Mouse (Mus musculus) CH12.LX (cell line): ENCODE measurements around the gene Mrpl22. TPM values are rescaled to one million over a fixed set of nuclear protein-coding genes. Genes with fewer than 3 reads are reported as not detected.

ENCODE experiments used
- DNase-seq: peaks from one replicate; pipeline ENCODE4 v3.0.0-alpha.2; 2013; ENCODE audit errors: extremely low read depth
- H3K27ac ChIP-seq: 2 replicates; pipeline ENCODE4 v1.5.1; 2012; ENCODE audit warnings: low read depth, mild to moderate bottlenecking, control low read depth, moderate library complexity; ENCODE audit not compliant: insufficient read depth
- H3K27me3 ChIP-seq: replicated peaks from 2 replicates; pipeline ENCODE3; 2012; ENCODE audit warnings: inconsistent platforms
- H3K36me3 ChIP-seq, 2 experiments: replicated peaks in 1 of 2; 2 replicates each; pipeline versions ENCODE3 to v1.6.1; 2012; ENCODE audit warnings: inconsistent platforms in 1 of 2, low read length in 1 of 2, mild to moderate bottlenecking in 1 of 2, mixed read lengths in 1 of 2, moderate library complexity in 1 of 2; ENCODE audit not compliant: control insufficient read depth in 1 of 2, insufficient read depth in 1 of 2
- H3K4me1 ChIP-seq, 2 experiments: 2 replicates each; pipeline ENCODE4 v1.6.1; 2012; ENCODE audit warnings: inconsistent platforms in 1 of 2, moderate library complexity in 1 of 2; ENCODE audit not compliant: insufficient read depth in 2 of 2, control insufficient read depth in 1 of 2
- H3K4me2 ChIP-seq: 2 replicates; pipeline ENCODE4 v1.6.1; 2012; ENCODE audit warnings: low read depth, mild to moderate bottlenecking, control low read depth; ENCODE audit not compliant: poor library complexity, insufficient read depth, severe bottlenecking
- H3K4me3 ChIP-seq, 3 experiments: fragments of 150-350 bp in 1 of 3; sonication (generic) in 1 of 3; replicated peaks in 1 of 3; 2 replicates each; pipeline versions ENCODE3 to v1.5.1; 2011 to 2012; ENCODE audit warnings: low read depth in 2 of 3, low read length in 2 of 3, mild to moderate bottlenecking in 2 of 3, moderate library complexity in 2 of 3, control low read depth in 1 of 3, improper control_type of control experiment in 1 of 3, inconsistent platforms in 1 of 3, mixed read lengths in 1 of 3; ENCODE audit not compliant: poor library complexity in 1 of 3
- H3K79me2 ChIP-seq: replicated peaks from 2 replicates; pipeline ENCODE4 v1.6.1; 2012; ENCODE audit warnings: mild to moderate bottlenecking, moderate library complexity; ENCODE audit not compliant: control insufficient read depth, poor library complexity, insufficient read depth, severe bottlenecking; ENCODE audit errors: extremely low read depth
- H3K9ac ChIP-seq: 2 replicates; pipeline ENCODE4 v1.6.1; 2012; ENCODE audit warnings: low read depth, mild to moderate bottlenecking, control low read depth, moderate library complexity; ENCODE audit not compliant: insufficient read depth
- H3K9me3 ChIP-seq: replicated peaks from 2 replicates; pipeline ENCODE3; 2012; ENCODE audit warnings: low read length, inconsistent platforms, mixed read lengths
- BHLHE40 ChIP-seq: IDR thresholded peaks from 2 replicates; pipeline ENCODE4 v1.6.1; 2011; ENCODE audit warnings: mild to moderate bottlenecking, low read depth, low read length, improper control_type of control experiment
- CHD1 ChIP-seq: IDR thresholded peaks from 2 replicates; pipeline ENCODE4 v1.6.1; 2012; ENCODE audit warnings: low read depth, low read length, improper control_type of control experiment, inconsistent platforms
- CHD2 ChIP-seq: IDR thresholded peaks from 2 replicates; pipeline ENCODE4 v1.6.1; 2011; ENCODE audit warnings: low read length, improper control_type of control experiment
- CTCF ChIP-seq, 2 experiments: IDR thresholded peaks in 1 of 2; conservative IDR thresholded peaks in 1 of 2; 2 replicates each; pipeline ENCODE4 v1.5.1; 2011 to 2012; ENCODE audit warnings: low read depth in 2 of 2, low read length in 2 of 2, improper control_type of control experiment in 1 of 2, inconsistent platforms in 1 of 2, mild to moderate bottlenecking in 1 of 2, moderate library complexity in 1 of 2
- E2F4 ChIP-seq: IDR thresholded peaks from 2 replicates; pipeline ENCODE4 v1.6.1; 2011; ENCODE audit warnings: low read depth, low read length, improper control_type of control experiment; ENCODE audit not compliant: insufficient replicate concordance
- ELF1 ChIP-seq: IDR thresholded peaks from 2 replicates; pipeline ENCODE4 v1.6.1; 2014; ENCODE audit warnings: low read depth, mild to moderate bottlenecking, inconsistent platforms, low read length, improper control_type of control experiment
- EP300 ChIP-seq: IDR thresholded peaks from 2 replicates; pipeline ENCODE4 v1.6.1; 2011; ENCODE audit warnings: low read length, improper control_type of control experiment
- ETS1 ChIP-seq: conservative IDR thresholded peaks from 2 replicates; pipeline ENCODE4 v1.6.1; 2012; ENCODE audit warnings: low read depth, mild to moderate bottlenecking, inconsistent platforms, low read length, improper control_type of control experiment, moderate library complexity
- GABPA ChIP-seq: IDR thresholded peaks from 2 replicates; pipeline ENCODE4 v1.6.1; 2012; ENCODE audit warnings: low read depth, low read length, improper control_type of control experiment, inconsistent platforms; ENCODE audit not compliant: insufficient replicate concordance
- HCFC1 ChIP-seq: IDR thresholded peaks from 2 replicates; pipeline ENCODE4 v1.6.1; 2012; ENCODE audit warnings: low read depth, mild to moderate bottlenecking, inconsistent platforms, low read length, improper control_type of control experiment
- IRF4 ChIP-seq: IDR thresholded peaks from 2 replicates; pipeline ENCODE4 v1.6.1; 2014; ENCODE audit warnings: low read depth, mild to moderate bottlenecking, inconsistent platforms, low read length, improper control_type of control experiment
- JUN ChIP-seq: IDR thresholded peaks from 2 replicates; pipeline ENCODE4 v1.6.1; 2011; ENCODE audit warnings: low read depth, mild to moderate bottlenecking, low read length, improper control_type of control experiment, moderate library complexity; ENCODE audit not compliant: insufficient read depth
- JUND ChIP-seq: conservative IDR thresholded peaks from 2 replicates; pipeline ENCODE4 v1.6.1; 2011; ENCODE audit warnings: low read depth, low read length, improper control_type of control experiment
- KAT2A ChIP-seq: IDR thresholded peaks from 2 replicates; pipeline ENCODE4 v1.6.1; 2012; ENCODE audit warnings: low read length, improper control_type of control experiment, inconsistent platforms; ENCODE audit not compliant: insufficient replicate concordance
- MAFK ChIP-seq: IDR thresholded peaks from 2 replicates; pipeline ENCODE4 v1.6.1; 2011; ENCODE audit warnings: low read length, improper control_type of control experiment; ENCODE audit not compliant: insufficient replicate concordance
- MAX ChIP-seq: IDR thresholded peaks from 2 replicates; pipeline ENCODE4 v1.6.1; 2011; ENCODE audit warnings: low read length, improper control_type of control experiment
- MAZ ChIP-seq: IDR thresholded peaks from 2 replicates; pipeline ENCODE4 v1.6.1; 2012; ENCODE audit warnings: low read depth, mild to moderate bottlenecking, inconsistent platforms, low read length, improper control_type of control experiment, moderate library complexity
- MEF2A ChIP-seq: IDR thresholded peaks from 2 replicates; pipeline ENCODE4 v1.6.1; 2014; ENCODE audit warnings: low read depth, mild to moderate bottlenecking, inconsistent platforms, low read length, improper control_type of control experiment, borderline replicate concordance
- MXI1 ChIP-seq: IDR thresholded peaks from 2 replicates; pipeline ENCODE4 v1.6.1; 2011; ENCODE audit warnings: mild to moderate bottlenecking, low read depth, low read length, improper control_type of control experiment
- MYC ChIP-seq: IDR thresholded peaks from 2 replicates; pipeline ENCODE4 v1.6.1; 2011; ENCODE audit warnings: low read depth, mild to moderate bottlenecking, improper control_type of control experiment, low read length
- NELFE ChIP-seq: IDR thresholded peaks from 2 replicates; pipeline ENCODE4 v1.6.1; 2011; ENCODE audit warnings: low read depth, low read length, improper control_type of control experiment
- NRF1 ChIP-seq: IDR thresholded peaks from 2 replicates; pipeline ENCODE4 v1.6.1; 2014; ENCODE audit warnings: low read depth, mild to moderate bottlenecking, inconsistent platforms, low read length, improper control_type of control experiment, moderate library complexity
- PAX5 ChIP-seq: IDR thresholded peaks from 2 replicates; pipeline ENCODE4 v1.6.1; 2012; ENCODE audit warnings: low read length, inconsistent platforms, mixed read lengths
- POLR2A ChIP-seq: IDR thresholded peaks from 2 replicates; pipeline ENCODE4 v1.6.1; 2011; ENCODE audit warnings: low read depth, mild to moderate bottlenecking, improper control_type of control experiment, low read length
- POLR2AphosphoS2 ChIP-seq: IDR thresholded peaks from 2 replicates; pipeline ENCODE4 v1.6.1; 2011; ENCODE audit warnings: low read depth, low read length, improper control_type of control experiment
- RAD21 ChIP-seq: IDR thresholded peaks from 2 replicates; pipeline ENCODE4 v1.6.1; 2011; ENCODE audit warnings: low read depth, mild to moderate bottlenecking, low read length, improper control_type of control experiment, moderate library complexity
- RCOR1 ChIP-seq: conservative IDR thresholded peaks from 2 replicates; pipeline ENCODE4 v1.6.1; 2012; ENCODE audit warnings: low read depth, mild to moderate bottlenecking, inconsistent platforms, low read length, improper control_type of control experiment
- SIN3A ChIP-seq: IDR thresholded peaks from 2 replicates; pipeline ENCODE4 v1.6.1; 2012; ENCODE audit warnings: low read length, improper control_type of control experiment, inconsistent platforms
- SMC3 ChIP-seq: IDR thresholded peaks from 2 replicates; pipeline ENCODE4 v1.6.1; 2011; ENCODE audit warnings: low read depth, low read length, improper control_type of control experiment
- TBP ChIP-seq: conservative IDR thresholded peaks from 2 replicates; pipeline ENCODE4 v1.6.1; 2011; ENCODE audit warnings: low read depth, low read length, improper control_type of control experiment
- TCF12 ChIP-seq: IDR thresholded peaks from 2 replicates; pipeline ENCODE4 v1.6.1; 2014; ENCODE audit warnings: low read depth, mild to moderate bottlenecking, inconsistent platforms, low read length, improper control_type of control experiment
- UBTF ChIP-seq: IDR thresholded peaks from 2 replicates; pipeline ENCODE4 v1.6.1; 2012; ENCODE audit warnings: low read depth, mild to moderate bottlenecking, inconsistent platforms, low read length, improper control_type of control experiment, moderate library complexity
- USF1 ChIP-seq: IDR thresholded peaks from 2 replicates; pipeline ENCODE4 v1.6.1; 2014; ENCODE audit warnings: low read depth, mild to moderate bottlenecking, inconsistent platforms, low read length, improper control_type of control experiment
- USF2 ChIP-seq: conservative IDR thresholded peaks from 2 replicates; pipeline ENCODE4 v1.6.1; 2011; ENCODE audit warnings: low read depth, low read length, improper control_type of control experiment
- ZC3H11A ChIP-seq: IDR thresholded peaks from 2 replicates; pipeline ENCODE4 v1.6.1; 2012; ENCODE audit warnings: low read depth, mild to moderate bottlenecking, inconsistent platforms, low read length, improper control_type of control experiment
- ZKSCAN1 ChIP-seq: IDR thresholded peaks from 2 replicates; pipeline ENCODE4 v1.6.1; 2012; ENCODE audit warnings: low read depth, inconsistent platforms, low read length, improper control_type of control experiment, borderline replicate concordance
- ZMIZ1 ChIP-seq: IDR thresholded peaks from 2 replicates; pipeline ENCODE4 v1.6.1; 2012; ENCODE audit warnings: low read depth, mild to moderate bottlenecking, inconsistent platforms, low read length, improper control_type of control experiment
- ZNF384 ChIP-seq: IDR thresholded peaks from 2 replicates; pipeline ENCODE4 v1.6.1; 2012; ENCODE audit warnings: low read depth, low read length, improper control_type of control experiment, inconsistent platforms
- dilution Hi-C: fragments of 300-500 bp; cut with MboI; formaldehyde crosslinking; loops from 2 replicates; pipeline ENCODE4 v1.14.3; 2020; ENCODE audit warnings: low sequenced_read_pairs; ENCODE audit not compliant: extremely low pct_unique_long_range_greater_than_20kb, extremely low pct_ligation_motif_present
- in situ Hi-C: fragments of 300-500 bp; cut with MboI; formaldehyde crosslinking; loops from 3 replicates; pipeline ENCODE4 v1.14.3; 2019; ENCODE audit warnings: low sequenced_read_pairs, low pct_ligation_motif_present, low pct_unique_long_range_greater_than_20kb, mixed read lengths
- polyA plus RNA-seq: library from polyadenylated mRNA; unstranded; fragments of >175 nt; gene quantifications from 2 replicates; pipeline ENCODE4 v1.2.1, GENCODE M21; 2012; ENCODE audit warnings: low read depth; ENCODE audit not compliant: insufficient read length
- total RNA-seq, 2 experiments: library from RNA; depleted of rRNA; stranded (reverse); fragments of 300-350 nt in 1 of 2; fragments of >200 nt in 1 of 2; gene quantifications; 2 replicates each; pipeline ENCODE4 v1.2.3; 2012 to 2014

Mrpl22 gene
- total RNA-seq (2012; rRNA removed) (89.1 and 112 TPM in 2 replicates), total RNA-seq (2014; rRNA removed) (115 and 124 TPM in 2 replicates), polyA plus RNA-seq (110 and 133 TPM in 2 replicates)

DNA sequence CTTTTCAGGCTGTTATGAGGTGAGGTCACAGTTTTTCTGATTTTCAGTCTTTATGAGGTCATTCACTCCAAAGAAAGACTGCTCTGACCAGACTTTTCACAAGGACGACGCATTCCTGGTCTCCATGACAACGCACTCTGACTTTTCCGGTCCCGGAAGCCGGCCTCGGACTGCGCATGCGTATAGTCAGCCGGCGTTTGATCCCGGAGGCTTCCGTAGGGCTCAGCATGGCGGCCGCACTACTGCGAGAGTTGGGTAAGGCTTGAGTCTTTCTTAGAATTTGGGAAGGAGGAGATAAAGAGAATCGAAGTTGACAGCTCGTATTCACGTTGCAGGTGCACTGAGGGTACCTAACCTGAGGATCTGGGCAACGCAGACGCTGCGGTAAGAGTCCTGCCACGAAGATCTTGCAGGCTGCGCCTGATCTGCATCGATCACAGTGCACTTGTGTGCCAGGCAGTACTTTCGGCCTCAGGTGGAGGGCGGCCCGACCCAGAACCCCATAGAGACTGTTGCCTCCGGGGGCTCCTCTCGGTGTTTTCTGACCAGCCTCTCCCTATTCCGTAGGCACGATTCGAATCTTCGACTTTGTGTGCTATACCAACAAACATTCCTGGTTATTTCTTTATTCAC, at the start of gene Mrpl22:
Gene Mrpl22 (plus strand): TSS at position 203 of the 633 bp plus-strand sequence.
- H3K27me3 ChIP-seq = no peaks in the 10 kb centered on the region
- in situ Hi-C loops (no loop called here), dilution Hi-C loops (no loop called here)
- H3K27ac ChIP-seq = peak within 1 kb of the TSS; percentile 34; the same call in 1 of the 2 replicates
- H3K79me2 ChIP-seq = peaks cover 31% of the 10 kb centered on the region
- peak within 1 kb of the TSS; percentile 78 for H3K9ac ChIP-seq
- peaks cover 0 to 22% of the 10 kb centered on the region in 2 experiments; a peak in 2 of 4 replicates for H3K4me1 ChIP-seq
- H3K9me3 ChIP-seq = no peaks in the 10 kb centered on the region
- H3K36me3 ChIP-seq = peaks cover 29 to 41% of the 10 kb centered on the region in 2 experiments
- H3K4me3 ChIP-seq = peak within 1 kb of the TSS; percentile 72 to 93 (median 84)
- DNase-seq = peak; percentile 100
- peak within 1 kb of the TSS; percentile 74 for H3K4me2 ChIP-seq
- TF ChIP-seq ZC3H11A (no peak), CHD2 (peak; percentile 81), MYC (no peak), CTCF (conservative IDR thresholded peaks at IDR 0.05 in 1 of 2, IDR thresholded peaks at IDR 0.05 in 1 of 2; ENCODE audit: low read depth in 2 of 2, low read length in 2 of 2) (no peak), BHLHE40 (no peak), ETS1 (peak; percentile 4; the same call in 1 of the 2 replicates), MEF2A (0 out of 2 replicates have a peak, but pooled peaks have one; percentile 29), PAX5 (no peak), MXI1 (peak; percentile 98), MAFK (no peak), USF1 (no peak), UBTF (no peak), TBP (peak; percentile 83), JUN (peak; percentile 33; the same call in 1 of the 2 replicates), USF2 (no peak), KAT2A (no peak; the same call in 1 of the 2 replicates), JUND (no peak), ZMIZ1 (no peak), NRF1 (peak; percentile 95), SIN3A (peak; percentile 98), EP300 (no peak), ZKSCAN1 (no peak), GABPA (no peak; the same call in 1 of the 2 replicates), POLR2AphosphoS2 (peak; percentile 32; the same call in 1 of the 2 replicates), ZNF384 (no peak), ELF1 (peak; percentile 98), MAX (no peak; the same call in 1 of the 2 replicates), TCF12 (peak; percentile 74), IRF4 (0 out of 2 replicates have a peak, but pooled peaks have one; percentile 28), NELFE (peak; percentile 91), RCOR1 (no peak), MAZ (no peak), HCFC1 (peak; percentile 90), RAD21 (no peak), E2F4 (no peak), SMC3 (no peak), POLR2A (peak; percentile 94), CHD1 (no peak)
- TF ChIP-seq, all 38 proteins: peak for 15
